Mouse (Mus musculus) cerebellum, postnatal 25 days (tissue): ENCODE measurements at regions not wholly inside any gene's neighbourhood (a gene's known extent, or its start where the extent isn't known, plus 50 kb on each side); places are given as distances from the start of the nearest gene placed in this dataset.
"Not testable (repeated sequence)": the region's sequence is repeated elsewhere in the genome, so short reads cannot be mapped to it uniquely, and the experiment has no call there.

Experiments
- DNase-seq, 2 experiments: peaks; one replicate each; pipeline ENCODE4 v3.0.0; 2021; ENCODE audit warnings: mixed read lengths in 2 of 2

- no peak for DNase-seq
Observed at GRCm38 (mm10) chr10:99320797-99321196, 57.8 kb downstream of the Dusp6 start.

DNA sequence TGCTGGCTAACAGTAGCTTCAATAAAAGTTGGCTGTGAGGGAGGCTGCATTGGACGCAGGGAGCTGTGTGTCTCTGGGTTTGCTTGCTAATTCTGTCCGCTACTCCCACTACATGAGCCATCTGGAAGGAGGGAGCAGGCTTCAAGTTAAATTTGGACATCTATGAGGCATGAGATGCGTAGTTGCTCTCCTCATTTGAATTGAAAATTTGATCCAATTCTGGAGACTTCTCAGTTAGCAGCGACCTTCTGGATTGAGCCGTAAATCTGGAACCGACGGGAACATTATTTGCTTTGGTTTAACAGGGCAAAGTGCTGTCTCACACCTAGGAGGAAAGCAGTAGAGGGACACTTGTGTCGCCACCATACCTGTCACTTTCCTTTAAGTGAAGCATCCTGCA lies 60.3 kb downstream of the Dusp6 start:
- no peak for DNase-seq

DNA sequence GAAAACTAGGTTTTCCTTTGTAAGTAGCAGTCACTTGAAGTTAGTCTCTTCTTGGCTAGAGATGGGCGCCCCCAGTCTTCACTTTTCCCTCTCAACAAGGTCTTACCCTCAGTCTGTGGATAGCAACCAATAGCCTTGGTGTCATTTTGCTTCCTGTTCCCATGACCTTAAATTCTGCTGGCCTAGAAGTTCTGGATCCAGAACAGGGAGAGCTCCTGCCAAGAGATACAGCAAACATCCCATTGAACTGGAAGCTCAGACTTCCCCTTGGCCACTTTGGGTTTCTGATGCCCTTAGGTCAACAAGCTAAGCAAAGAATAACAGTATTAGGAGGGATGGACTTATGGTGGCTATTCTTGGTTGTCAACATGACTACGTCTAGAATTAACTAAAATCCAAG lies 64.5 kb downstream of the Dusp6 start:
- no peak for DNase-seq

DNA sequence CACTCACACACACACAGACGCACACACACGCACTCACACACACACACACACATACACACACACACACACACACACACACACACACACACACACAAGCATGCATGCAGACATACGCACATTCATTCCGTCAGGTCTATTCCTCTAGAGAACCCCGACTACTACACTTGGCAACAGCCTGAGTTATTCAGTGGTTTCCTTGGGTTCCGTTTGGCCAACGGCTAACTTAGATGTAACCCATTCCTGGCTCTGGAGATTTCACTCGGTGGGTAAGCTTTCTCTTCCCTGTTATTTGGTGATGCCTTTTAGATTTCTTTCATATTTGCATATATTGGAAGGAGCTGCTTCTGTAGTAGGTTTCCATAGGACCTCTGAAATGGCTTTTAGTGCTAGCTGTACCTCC lies 65.5 kb downstream of the Dusp6 start:
- no peak for DNase-seq

DNA sequence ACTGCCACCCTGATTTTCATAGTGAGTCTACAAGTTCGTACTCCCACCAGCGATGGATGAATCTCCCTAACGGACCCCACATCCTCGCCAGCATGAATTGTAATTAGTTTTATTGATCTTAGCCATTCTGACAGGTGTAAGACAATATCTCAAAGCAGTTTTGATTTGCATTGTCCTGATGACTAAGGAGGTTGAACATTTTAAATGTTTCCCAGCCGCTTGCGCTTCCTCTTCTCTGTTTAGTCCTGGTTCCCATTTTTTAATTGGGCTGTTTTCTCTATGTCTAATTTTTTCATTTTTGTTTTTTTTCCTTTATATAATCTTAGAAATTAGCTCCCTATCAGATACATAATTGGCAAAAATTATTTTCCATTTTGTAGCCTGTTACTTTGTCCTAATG lies 66.4 kb downstream of the Dusp6 start:
- DNase-seq, result no peak

DNA sequence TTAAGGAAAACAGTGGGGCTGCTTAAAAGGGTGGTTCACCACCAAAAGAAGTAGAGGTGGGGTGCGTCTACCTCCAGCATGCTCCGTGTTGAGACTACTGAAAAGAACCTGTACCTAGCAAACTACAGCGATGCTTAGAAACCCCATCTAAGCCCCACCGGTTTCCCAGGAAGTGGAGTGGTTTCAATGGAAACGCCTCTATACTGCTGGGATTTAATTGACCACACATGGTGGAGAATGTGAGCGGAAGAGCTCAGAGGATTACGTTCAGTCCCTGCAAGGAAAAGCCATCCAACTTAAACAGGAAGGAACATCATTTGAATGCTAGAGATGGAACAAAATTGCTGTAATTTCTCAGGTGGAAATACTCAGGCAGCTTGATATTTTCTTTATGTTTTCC lies 67.5 kb downstream of the Dusp6 start:
- no peak for DNase-seq

DNA sequence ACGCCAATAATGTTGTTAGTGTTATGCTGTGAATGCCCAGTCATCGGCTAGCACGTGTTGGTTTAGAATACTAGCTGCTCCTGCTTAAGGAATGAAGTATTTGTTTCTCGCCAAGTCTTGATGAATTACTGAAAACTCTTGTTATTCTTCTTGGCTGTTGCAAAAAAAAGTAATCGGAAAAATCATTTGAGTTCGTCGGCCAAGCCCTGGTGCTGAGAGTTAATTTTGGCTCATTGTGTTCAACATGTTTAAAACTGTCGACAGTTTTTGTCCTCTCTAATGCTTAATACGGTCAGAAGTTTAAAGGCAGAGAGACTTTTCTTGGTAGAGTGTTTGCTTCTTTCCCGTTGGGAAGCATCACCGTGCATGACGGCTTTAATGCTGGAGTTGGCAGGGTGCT lies 68.8 kb downstream of the Dusp6 start:
- DNase-seq, result no peak

GRCm38 (mm10) chr10:99333831-99334230 lies 70.8 kb downstream of the Dusp6 start:
- no peak for DNase-seq

DNA sequence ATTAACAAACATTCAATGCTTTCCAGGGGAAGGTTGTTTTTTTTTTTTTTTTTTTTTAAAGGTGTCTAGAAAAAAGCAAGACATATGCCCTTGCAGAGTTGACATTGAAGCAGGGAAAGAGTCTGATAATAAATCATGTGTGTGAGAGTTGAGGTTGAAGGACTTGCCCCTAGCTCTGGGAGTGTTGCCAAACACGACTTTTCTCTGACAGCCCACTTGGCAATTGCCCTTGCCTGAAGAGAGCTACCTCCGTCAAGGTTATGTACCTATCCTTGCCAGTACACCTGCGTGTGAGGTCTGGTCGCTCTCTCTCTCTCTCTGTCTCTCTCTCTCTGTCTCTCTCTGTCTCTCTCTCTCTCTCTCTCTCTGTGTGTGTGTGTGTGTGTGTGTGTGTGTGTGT lies 73.1 kb downstream of the Dusp6 start:
- no peak for DNase-seq

- not testable (repeated sequence) for DNase-seq
Observed at GRCm38 (mm10) chr10:99338790-99339189, 75.8 kb downstream of the Dusp6 start.

DNA sequence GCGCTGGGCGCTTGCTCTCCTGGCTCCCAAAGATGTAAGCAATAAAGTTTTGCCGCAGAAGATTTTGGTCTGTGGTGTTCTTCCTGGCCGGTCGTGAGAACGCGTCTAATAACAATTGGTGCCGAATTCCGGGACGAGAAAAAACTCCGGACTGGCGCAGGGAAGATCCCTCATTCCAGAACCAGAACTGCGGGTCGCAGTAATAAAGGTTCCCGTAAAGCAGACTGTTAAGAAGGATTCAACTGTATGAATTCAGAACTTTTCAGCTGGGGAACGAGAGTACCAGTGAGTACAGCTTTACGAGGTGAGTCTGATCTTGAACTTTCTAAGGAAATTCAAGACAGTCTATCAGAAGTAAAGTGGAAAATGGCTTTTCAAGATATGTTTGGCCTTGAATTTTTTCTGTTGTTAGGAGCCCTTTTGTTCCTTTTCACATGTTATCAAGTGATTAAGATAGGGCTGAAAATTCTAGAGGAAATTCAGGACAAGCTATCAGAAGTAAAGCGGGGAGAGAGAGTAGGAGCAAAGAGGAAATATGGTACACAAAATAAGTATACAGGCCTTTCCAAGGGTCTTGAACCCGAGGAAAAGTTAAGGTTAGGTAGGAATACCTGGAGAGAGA lies 76.4 kb downstream of the Dusp6 start:
- DNase-seq, result peak in 1 of 2 experiments; percentile 72

DNA sequence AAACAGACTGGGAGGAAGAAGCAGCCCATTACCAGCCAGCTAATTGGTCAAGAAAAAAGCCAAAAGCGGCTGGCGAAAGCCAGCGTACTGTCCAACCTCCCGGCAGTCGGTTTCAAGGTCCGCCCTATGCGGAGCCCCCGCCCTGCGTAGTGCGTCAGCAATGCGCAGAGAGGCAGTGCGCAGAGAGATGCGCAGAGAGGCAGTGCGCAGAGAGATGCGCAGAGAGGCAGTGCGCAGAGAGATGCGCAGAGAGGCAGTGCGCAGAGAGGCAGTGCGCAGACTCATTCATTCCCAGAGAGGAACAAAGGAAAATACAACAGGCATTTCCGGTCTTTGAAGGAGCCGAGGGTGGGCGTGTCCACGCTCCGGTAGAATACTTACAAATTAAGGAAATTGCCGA lies 77.0 kb downstream of the Dusp6 start:
- not testable (repeated sequence) for DNase-seq

DNA sequence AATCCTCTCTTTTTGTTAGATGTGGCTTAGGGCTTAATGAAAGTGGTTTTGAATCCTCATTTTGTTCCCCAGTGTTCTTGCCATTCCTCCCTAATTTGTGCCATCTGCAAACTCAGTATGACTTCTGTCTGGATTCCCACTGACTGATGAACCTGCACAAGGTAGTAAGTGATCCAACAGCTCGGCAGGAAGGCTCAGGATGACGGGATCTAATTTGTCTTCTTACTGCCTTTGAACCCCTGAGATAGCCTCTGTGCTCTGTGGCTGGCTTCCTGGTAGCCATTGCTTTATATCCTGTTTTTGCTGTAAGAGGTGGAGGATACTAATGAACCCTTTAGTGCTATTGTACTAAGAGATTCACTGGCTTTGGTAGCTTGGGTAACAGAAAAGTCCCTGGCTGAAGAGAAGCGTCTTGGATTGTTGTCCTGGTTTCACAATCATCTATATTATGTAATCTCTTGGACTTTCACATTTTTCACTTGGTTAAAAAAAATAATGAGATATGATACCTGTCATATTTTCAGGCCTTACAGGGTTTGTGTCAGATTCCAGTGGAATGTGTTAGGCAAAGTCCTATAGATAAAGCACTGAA lies 86.2 kb downstream of the Dusp6 start:
- peak; percentile 55 to 68 for DNase-seq

DNA sequence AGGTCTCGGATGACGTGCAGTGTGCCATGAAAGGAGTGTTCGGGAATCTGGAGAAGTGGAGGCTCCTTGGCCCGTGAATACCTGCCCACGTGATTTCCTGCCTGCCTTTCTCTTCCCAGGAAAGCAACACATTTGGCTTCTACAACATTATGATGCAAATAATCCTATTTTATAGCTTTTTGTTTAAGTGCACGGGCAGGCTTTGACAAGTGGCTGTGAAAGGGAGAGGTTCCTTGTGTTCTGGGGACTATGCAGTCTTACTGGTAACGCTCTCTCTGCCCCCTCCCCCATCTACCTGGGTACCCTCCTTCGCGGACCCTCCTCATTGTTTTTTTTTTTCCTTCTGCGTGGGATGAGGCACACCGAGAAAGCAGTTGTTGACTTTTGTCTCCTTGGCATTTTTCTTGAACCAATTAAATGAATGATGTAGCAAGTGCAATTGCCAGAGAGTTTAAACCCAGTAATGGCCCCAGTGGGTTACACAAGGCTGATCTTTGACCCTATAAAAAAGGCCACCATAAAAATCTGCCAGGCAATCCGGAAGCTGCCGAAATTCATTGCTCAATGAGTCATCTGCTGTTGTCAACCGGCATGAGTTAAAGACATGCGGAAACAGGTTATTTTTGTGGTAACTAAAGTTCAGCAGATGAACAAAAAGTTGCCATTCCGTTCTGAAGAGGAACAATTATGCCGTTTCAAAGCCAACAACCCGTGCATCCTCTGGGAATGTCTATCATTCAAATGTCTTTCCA lies 90.7 kb downstream of the Dusp6 start:
- DNase-seq, result no peak

GRCm38 (mm10) chr10:99354352-99354751 lies 91.3 kb downstream of the Dusp6 start:
- DNase-seq, result no peak

DNA sequence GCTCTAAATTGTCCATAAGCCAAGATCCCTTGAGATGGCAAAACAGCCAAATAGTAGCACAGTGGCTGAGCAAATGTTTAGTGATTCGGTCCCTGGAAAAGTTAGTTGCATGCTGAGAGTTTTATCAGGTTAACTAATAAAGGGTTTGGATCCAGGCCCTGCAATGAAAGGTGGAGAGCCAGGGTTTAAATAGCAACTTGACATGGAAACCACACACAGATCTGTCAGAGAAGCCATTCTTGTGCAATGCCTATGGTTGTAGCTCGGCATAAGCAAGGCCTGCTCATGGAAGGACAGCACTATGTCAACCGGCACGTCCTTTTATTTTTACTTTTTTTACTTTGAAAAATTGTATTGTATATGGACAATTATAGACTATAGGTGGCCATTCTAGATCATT lies 92.3 kb downstream of the Dusp6 start:
- DNase-seq, result no peak

DNA sequence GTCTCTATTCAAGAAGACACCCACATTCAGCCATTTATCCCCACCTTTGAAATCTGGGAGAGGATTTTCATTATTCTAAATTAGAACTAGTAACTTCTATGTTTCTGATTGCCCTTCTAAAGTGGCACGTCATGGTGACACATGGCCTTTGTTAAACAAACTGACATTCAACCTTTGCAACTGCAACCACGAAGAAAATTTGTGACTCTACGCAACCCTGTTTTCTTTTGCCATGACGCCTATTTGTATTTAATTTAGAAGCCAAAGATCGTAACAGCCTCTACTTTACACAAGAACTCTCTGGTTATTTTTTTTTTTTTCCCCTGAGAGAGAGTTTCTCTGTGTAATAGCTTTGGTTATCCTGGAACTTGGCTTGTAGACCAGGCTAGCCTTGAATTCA lies 93.2 kb downstream of the Dusp6 start:
- no peak for DNase-seq

DNA sequence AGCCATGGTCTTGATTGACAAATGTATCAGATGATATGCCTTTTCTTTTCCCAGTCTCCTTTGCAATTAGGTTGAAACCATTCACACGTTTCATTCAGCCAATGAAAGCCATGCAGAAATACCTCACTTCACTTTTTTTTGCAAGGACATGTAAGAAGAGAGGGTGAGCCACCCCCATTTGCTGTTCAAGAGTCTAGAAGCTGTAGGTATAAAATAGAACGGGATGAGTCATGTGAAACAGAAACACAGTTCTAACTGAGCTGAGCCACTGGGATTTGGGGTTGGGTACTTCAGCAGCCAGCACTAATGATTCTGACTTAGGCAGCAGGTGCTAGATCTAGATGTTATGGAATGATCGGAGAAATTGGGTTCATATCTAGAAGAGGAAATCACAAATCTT lies 93.9 kb downstream of the Dusp6 start:
- DNase-seq, result no peak

- DNase-seq, result no peak
Observed at GRCm38 (mm10) chr10:99357347-99357746, 94.3 kb downstream of the Dusp6 start.

- DNase-seq, result no peak
Observed at GRCm38 (mm10) chr10:99358256-99358655, 95.2 kb downstream of the Dusp6 start.

DNA sequence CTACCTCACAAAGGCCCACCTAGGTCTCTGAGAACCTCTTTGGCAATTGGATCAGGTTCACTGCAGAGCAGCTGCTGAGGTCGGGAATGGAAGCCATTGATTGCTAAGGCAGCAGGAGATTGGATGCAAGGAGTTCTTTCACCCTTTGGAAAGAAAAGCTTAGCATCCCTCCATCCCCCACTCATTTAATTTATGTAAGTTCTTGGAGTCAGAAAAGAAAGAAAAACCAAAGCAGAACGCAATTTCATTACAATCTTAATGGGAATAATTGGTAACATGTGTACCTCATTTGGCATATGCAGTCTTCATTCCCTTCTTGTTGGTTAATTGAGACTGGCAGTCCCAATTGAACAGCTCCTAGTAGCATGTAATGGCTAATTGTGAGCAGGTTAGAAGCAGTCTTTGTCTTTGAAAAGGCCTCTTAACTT lies 96.4 kb downstream of the Dusp6 start:
- no peak for DNase-seq

DNA sequence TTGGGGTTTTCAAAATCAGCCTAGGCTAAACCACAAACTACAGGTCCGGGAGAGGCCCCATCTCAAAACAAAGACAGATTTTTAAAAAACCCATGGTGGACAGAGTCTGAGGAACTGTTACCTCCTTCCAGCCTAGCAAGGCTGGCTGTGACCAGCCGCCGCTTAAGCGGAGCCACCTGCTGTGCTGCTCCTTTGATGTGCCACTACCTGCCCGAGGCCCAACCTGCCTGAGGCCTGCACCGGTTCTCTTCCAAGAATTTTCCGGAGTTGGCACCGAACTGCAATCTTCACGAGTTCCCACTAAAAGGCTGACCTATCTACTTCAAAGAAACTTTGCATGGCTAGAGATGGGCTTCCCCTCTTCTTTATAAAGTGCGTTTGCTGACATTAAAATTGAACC lies 97.6 kb downstream of the Dusp6 start:
- not testable (repeated sequence) for DNase-seq

DNA sequence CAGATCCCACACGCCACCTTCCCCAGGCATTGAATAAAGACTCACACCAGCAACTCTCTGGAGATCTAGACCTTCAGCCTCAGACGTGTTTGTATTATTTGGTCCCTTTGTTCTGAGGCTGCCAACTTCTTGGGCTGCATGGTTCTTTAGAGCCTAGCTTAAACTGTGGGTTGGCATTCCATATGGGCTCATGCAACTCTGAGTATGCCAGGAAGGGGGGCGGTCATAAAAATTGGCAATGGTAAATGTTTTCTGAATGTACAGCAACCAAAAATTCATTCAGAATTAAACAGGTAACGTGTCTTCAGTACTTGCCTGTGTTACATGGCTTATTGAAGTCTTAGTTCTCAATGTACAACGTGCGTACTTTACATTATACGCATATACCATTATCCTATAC lies 103.1 kb downstream of the Dusp6 start:
- DNase-seq, result no peak

- DNase-seq, result no peak
Observed at GRCm38 (mm10) chr10:99367757-99368156, 104.7 kb downstream of the Dusp6 start.
